Mouse (Mus musculus): Measurements from ENCODE around the gene Hnf4a. TPM values are rescaled to one million over a fixed set of nuclear protein-coding genes. Genes with fewer than 3 reads are reported as not detected.
A peak's percentile ranks its signal among the peaks of the same experiment; 100 is the strongest.

Gene Hnf4a
- polyA plus RNA-seq, 1 experiment = not detected

DNA sequence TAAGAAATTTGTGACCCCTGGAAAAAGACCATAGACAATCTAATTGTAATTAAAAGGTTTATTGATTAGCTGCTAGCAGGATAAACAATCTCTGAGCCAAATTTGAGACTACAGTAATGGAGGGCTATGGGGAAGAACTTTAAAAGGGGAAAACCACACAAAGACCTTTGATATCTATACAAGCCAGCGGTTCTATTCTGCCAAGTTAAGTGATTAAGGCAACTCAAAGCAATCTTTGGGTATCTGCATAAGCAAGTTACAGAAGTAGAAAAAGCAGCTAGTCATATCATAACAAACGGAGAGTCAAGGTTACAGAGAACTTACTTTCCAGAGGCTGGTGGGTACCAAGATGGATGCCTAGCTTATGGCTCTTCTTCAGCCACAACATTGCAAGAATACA is 20.9 kb downstream of the Hnf4a start:
- no peak for TF ChIP-seq POLR2A (IDR thresholded peaks at IDR 0.05; ENCODE audit: low read depth, low read length)
- Histone ChIP-seq H3K4me1 (ENCODE audit: control insufficient read depth, insufficient read depth, low read length) (no peaks in the 10 kb centered on the region), H3K27ac (ENCODE audit: insufficient read depth, low read length) (no peak overlapping the region), H3K4me3 (ENCODE audit: insufficient read depth, low read length) (no peak overlapping the region)

DNA sequence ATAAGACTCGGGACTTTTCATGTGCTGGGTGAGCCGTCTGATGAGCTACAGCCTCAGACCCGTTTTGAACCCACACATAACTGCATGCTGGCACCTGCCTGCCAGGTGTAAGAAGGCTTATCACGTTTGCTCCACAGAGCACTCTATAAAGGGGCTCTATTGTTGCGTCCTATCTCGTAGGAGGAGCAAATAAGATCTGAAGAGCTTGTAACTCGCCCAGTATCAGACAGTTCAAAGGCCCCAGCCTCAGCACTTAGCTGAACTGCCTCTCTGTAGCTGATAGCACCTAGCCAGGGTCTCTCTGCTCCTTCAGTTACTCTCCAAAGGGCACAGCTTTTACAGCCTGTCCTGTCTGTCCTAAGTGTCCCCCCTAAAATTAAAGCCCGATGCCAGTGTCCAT is 23.8 kb downstream of the Hnf4a start:
- no peak overlapping the region for H3K27ac ChIP-seq (ENCODE audit: insufficient read depth, low read length)
- H3K4me3 ChIP-seq (ENCODE audit: insufficient read depth, low read length) = no peak overlapping the region
- TF ChIP-seq POLR2A (IDR thresholded peaks at IDR 0.05; ENCODE audit: low read depth, low read length) = no peak
- H3K4me1 ChIP-seq (ENCODE audit: control insufficient read depth, insufficient read depth, low read length) = no peaks in the 10 kb centered on the region

DNA sequence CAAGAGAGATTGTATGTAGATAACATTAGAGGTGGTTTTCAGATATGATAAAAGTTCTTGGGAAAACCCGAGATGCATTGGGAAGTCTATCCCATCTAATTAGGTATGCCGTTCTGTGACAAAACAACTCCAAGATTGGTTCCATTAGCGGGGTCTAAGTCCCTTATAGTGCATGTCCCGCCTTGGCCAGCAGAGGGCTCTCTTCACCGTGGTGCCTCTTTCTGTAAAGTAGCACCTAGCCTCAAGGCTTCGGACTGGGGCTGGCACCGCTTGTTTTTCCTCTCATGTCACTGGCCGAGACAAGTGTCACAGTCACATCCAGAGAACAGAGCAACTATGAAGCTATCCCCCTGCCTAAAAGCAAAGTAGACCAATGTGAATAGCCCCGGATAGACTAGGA is 25.3 kb downstream of the Hnf4a start:
- no peaks in the 10 kb centered on the region for H3K4me1 ChIP-seq (ENCODE audit: control insufficient read depth, insufficient read depth, low read length)
- no peak overlapping the region for H3K27ac ChIP-seq (ENCODE audit: insufficient read depth, low read length)
- TF ChIP-seq POLR2A (IDR thresholded peaks at IDR 0.05; ENCODE audit: low read depth, low read length) (no peak), CTCF (IDR thresholded peaks at IDR 0.05; ENCODE audit: borderline replicate concordance, insufficient read depth, low read length) (peak; percentile 85)
- no peak overlapping the region for H3K4me3 ChIP-seq (ENCODE audit: insufficient read depth, low read length)

DNA sequence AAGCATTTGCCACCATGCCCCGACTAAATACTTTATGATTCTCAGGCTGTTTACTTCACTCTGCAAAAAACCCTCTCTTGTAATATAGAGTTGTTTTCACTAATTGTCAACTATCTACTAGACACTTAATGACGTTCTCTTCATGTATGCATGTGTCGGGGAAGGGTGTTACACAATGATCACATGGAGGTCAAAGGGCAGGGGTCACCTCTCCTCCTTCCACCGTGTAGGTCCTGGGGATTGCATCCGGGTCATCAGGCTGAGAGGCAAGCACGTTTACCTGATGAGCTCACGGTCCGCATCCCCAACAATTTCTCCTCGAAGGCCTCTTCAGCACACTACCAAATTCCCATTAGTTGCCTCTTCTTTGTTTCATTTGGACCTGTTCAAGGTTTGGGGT is 26.6 kb downstream of the Hnf4a start:
- no peaks in the 10 kb centered on the region for H3K4me1 ChIP-seq (ENCODE audit: control insufficient read depth, insufficient read depth, low read length)
- TF ChIP-seq POLR2A (IDR thresholded peaks at IDR 0.05; ENCODE audit: low read depth, low read length) (no peak), CTCF (IDR thresholded peaks at IDR 0.05; ENCODE audit: borderline replicate concordance, insufficient read depth, low read length) (no peak)
- no peak overlapping the region for H3K4me3 ChIP-seq (ENCODE audit: insufficient read depth, low read length)
- H3K27ac ChIP-seq (ENCODE audit: insufficient read depth, low read length) = no peak overlapping the region

DNA sequence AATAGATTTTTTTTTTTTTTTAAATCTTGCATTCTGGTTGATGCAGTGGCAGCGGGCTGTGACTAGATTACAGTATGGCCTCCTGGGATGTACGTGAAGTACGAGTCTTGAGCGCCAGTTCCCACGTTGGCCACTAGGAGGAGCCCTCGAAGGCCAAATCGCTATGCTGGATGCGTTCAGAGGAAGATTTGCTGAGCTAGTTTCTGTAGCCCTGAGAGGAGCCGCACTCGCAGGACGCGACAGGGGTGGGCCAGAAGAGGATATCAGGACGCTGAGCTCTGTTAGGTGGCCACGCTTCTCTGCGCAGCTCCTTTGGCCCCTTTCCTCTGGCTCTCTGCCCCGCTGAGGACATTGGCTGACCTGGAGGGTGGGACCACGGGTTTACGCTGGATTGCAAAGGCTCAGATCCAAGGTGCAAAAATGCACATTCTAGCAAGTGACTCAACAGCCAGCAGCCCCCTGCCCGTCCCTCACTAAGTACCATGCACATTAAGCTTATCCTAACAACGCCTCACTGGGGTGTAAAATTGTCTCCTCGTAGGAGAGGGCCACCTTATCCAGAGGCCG is 28.4 kb downstream of the Hnf4a start:
- Histone ChIP-seq H3K4me3 (ENCODE audit: insufficient read depth, low read length) (no peak overlapping the region), H3K4me1 (ENCODE audit: control insufficient read depth, insufficient read depth, low read length) (no peaks in the 10 kb centered on the region), H3K27ac (ENCODE audit: insufficient read depth, low read length) (no peak overlapping the region)
- TF ChIP-seq CTCF (IDR thresholded peaks at IDR 0.05; ENCODE audit: borderline replicate concordance, insufficient read depth, low read length) (peak; percentile 96), POLR2A (IDR thresholded peaks at IDR 0.05; ENCODE audit: low read depth, low read length) (no peak)

DNA sequence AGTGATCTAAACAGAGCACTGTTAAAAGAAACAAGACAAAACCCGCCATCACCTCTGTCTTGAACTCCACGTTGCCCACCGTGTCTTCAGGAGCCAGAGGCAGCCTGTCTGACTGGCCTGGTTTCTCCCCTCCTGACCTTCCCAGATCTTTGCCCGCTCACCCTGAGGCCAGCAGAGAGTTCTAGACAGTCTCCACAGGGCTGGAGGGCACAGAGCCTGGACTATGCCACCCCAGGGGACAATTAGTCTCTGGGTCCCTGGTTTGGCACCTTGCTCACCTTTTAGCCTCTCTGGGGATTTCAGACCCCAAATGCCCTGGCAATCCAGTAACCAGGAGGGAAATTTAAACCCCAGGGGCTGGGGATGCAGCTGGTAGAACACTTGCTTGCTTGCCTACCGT is 30.8 kb downstream of the Hnf4a start:
- H3K4me3 ChIP-seq (ENCODE audit: insufficient read depth, low read length) = no peak overlapping the region
- TF ChIP-seq CTCF (IDR thresholded peaks at IDR 0.05; ENCODE audit: borderline replicate concordance, insufficient read depth, low read length) = no peak
- TF ChIP-seq POLR2A (IDR thresholded peaks at IDR 0.05; ENCODE audit: low read depth, low read length) = no peak

DNA sequence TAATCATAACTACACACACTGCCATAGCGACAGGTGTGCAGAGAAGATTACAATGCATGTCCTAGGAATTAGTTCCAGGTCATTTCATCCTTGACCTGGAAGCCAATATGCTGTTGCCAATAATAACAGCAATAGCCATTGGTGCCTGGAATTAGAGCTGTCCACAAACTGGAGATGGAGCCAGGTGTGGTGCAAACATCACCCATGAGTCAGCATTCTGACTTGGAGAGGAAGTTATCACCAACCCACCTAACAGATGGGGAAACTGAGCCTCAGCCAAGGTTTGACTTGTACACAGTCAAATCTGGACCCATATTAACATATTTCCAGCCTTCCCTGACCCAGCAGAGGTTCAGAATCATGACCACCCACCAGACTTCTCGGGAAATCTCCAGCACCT is 31.8 kb downstream of the Hnf4a start:
- no peaks in the 10 kb centered on the region for H3K4me1 ChIP-seq (ENCODE audit: control insufficient read depth, insufficient read depth, low read length)
- H3K27ac ChIP-seq (ENCODE audit: insufficient read depth, low read length) = no peak overlapping the region
- H3K4me3 ChIP-seq (ENCODE audit: insufficient read depth, low read length) = no peak overlapping the region
- no peak for TF ChIP-seq CTCF (IDR thresholded peaks at IDR 0.05; ENCODE audit: borderline replicate concordance, insufficient read depth, low read length)

More for the DNA sequence above, 30.8 kb downstream of the Hnf4a start:
- H3K4me1 ChIP-seq (ENCODE audit: control insufficient read depth, insufficient read depth, low read length) = no peaks in the 10 kb centered on the region
- H3K27ac ChIP-seq (ENCODE audit: insufficient read depth, low read length) = no peak overlapping the region

DNA sequence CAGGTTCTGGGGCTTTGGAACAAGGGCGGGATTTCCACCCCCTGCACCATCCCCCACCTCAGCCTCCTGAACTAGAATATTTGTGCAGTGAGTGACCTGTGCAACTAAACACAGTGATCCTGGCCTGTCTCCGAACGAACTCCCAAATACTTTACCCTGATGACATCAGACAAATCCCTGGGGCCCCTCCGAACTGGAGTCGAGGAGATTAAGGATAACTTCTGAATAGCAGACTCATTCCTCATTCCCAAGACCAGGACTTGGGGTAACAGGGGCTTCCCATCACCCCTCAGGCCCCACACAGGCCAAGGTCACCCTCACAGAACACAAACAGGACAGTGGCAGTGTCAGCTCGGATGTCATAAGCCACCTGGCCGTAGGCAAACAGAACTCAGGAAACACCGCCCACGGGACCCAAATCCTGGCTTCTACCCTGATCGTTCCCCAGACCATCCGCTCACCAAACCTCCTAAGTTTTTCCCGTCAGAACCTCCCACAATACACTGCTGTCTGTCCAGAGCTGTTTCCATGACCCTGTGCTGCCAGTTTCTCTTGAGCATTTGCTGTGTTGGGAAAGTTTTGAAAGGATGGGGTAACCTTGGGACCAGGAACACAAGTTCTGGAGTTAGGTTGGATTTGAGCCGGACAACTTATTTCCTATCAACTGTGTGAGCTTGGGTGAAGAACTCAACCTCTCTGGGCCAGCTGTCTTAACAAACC is 32.9 kb downstream of the Hnf4a start:
- Histone ChIP-seq H3K27ac (ENCODE audit: insufficient read depth, low read length) (no peak overlapping the region), H3K4me3 (ENCODE audit: insufficient read depth, low read length) (no peak overlapping the region), H3K4me1 (ENCODE audit: control insufficient read depth, insufficient read depth, low read length) (no peaks in the 10 kb centered on the region)
- no peak for TF ChIP-seq POLR2A (IDR thresholded peaks at IDR 0.05; ENCODE audit: low read depth, low read length)
- TF ChIP-seq CTCF (IDR thresholded peaks at IDR 0.05; ENCODE audit: borderline replicate concordance, insufficient read depth, low read length) = no peak

DNA sequence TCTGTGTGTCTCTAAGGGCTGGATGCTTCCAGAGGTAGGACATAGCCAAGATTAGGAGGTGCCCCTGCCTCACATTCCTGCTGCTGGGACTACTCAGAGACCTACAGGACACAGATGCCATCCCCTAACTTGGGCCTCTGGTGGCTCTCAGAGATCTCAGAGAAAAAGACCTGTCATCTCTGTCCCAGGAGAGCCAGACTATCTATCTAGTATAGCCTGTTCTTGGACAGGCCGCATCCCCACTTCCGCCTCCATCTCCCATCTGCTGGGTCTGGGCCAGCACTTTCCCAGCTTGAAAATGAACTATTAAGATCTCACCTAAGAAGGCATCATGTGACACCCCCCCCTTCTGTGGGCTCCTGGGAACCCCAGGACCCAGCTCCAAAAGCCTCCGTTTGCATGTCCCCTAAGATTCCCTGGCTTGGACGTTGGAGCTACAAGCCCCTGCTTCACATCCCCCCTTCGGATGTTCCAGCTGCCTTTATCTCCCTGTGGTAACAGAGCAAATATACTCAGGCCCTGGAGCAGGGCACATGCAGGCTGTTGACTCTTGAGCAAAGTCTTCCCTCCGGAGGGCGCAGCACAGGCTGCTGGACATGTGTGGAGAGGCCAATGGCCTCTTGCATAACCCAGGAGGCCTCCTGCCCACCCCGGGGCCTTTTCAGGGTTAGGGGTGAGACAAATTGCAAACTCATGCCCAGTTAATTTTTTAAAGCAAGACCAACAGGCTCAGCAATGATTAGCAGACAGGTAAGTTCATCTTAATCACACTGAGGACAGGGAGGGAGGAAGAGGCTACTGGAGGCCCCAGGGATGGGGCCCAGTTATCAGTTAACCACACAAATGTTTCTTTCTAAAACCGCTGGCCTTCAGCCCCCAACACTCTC is 33.9 kb downstream of the Hnf4a start:
- Histone ChIP-seq H3K4me1 (ENCODE audit: control insufficient read depth, insufficient read depth, low read length) (no peaks in the 10 kb centered on the region), H3K27ac (ENCODE audit: insufficient read depth, low read length) (no peak overlapping the region)
- no peak for TF ChIP-seq POLR2A (IDR thresholded peaks at IDR 0.05; ENCODE audit: low read depth, low read length)

DNA sequence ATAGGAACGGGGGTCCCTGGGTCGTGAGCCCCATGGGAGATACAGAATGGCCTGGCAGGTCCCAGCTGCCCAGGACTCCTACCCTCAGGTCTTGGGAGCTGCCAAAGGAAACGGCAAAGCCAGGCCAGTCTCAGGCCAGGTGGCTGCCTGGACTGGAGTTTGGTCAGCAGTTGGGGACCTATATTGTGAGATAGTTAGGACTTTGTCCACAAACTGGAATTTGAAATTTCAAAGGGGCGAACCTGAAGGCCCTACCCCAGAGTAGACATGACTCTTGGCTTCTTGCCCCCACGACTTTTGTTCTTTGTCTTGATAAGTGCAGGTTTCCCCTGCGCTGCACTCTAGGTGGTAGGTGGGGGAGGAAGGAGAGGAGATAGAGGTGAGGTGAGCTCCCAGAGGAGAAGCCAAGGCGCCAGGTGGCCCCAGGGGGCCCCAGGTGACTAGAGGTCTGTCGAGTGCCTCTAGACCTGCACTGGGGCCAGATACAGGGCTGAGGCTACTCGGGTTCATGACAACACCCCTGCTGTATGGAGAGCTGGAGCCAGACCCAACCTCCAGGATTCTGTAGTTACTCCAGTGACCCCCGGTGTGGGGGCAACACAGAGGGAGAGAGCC is 35.1 kb downstream of the Hnf4a start:
- TF ChIP-seq CTCF (IDR thresholded peaks at IDR 0.05; ENCODE audit: borderline replicate concordance, insufficient read depth, low read length) (no peak), POLR2A (IDR thresholded peaks at IDR 0.05; ENCODE audit: low read depth, low read length) (no peak)
- H3K4me3 ChIP-seq (ENCODE audit: insufficient read depth, low read length) = no peak overlapping the region

More for the DNA sequence above, 33.9 kb downstream of the Hnf4a start:
- no peak overlapping the region for H3K4me3 ChIP-seq (ENCODE audit: insufficient read depth, low read length)

More for the DNA sequence above, 35.1 kb downstream of the Hnf4a start:
- Histone ChIP-seq H3K4me1 (ENCODE audit: control insufficient read depth, insufficient read depth, low read length) (no peaks in the 10 kb centered on the region), H3K27ac (ENCODE audit: insufficient read depth, low read length) (no peak overlapping the region)
